Mouse (Mus musculus) MEL (cell line): ENCODE measurements around the gene Epb41. TPM values are rescaled to one million over a fixed set of nuclear protein-coding genes. Genes with fewer than 3 reads are reported as not detected.

Experiments used
- DNase-seq: peaks from one replicate; pipeline ENCODE4 v3.0.0; 2011; ENCODE audit warnings: low read depth, low spot score
- H3K27ac ChIP-seq: 2 replicates; pipeline ENCODE4 v1.5.1; 2012; ENCODE audit warnings: low read depth, mild to moderate bottlenecking, control low read depth, low read length, moderate library complexity; ENCODE audit not compliant: control insufficient read depth
- H3K27me3 ChIP-seq, 2 experiments: fragments of 150-350 bp in 1 of 2; sonication (generic) in 1 of 2; 2 replicates each; pipeline ENCODE4 v1.6.1; 2012; ENCODE audit warnings: low read length in 2 of 2, mild to moderate bottlenecking in 2 of 2, improper control_type of control experiment in 1 of 2, moderate library complexity in 1 of 2; ENCODE audit not compliant: insufficient read depth in 2 of 2, control insufficient read depth in 1 of 2
- H3K36me3 ChIP-seq, 2 experiments: 2 replicates each; pipeline ENCODE4 v1.6.1; 2012 to 2014; ENCODE audit warnings: low read length in 2 of 2, improper control_type of control experiment in 1 of 2, inconsistent platforms in 1 of 2, mild to moderate bottlenecking in 1 of 2; ENCODE audit not compliant: insufficient read depth in 2 of 2, control insufficient read depth in 1 of 2
- H3K4me1 ChIP-seq, 2 experiments: fragments of 150-350 bp in 1 of 2; sonication (generic) in 1 of 2; 2 replicates each; pipeline ENCODE4 v1.6.1; 2012; ENCODE audit warnings: low read length in 2 of 2, improper control_type of control experiment in 1 of 2, mild to moderate bottlenecking in 1 of 2; ENCODE audit not compliant: insufficient read depth in 2 of 2, control insufficient read depth in 1 of 2
- H3K4me3 ChIP-seq, 2 experiments: fragments of 150-350 bp in 1 of 2; sonication (generic) in 1 of 2; 2 replicates each; pipeline ENCODE4 v1.5.1; 2012; ENCODE audit warnings: low read depth in 2 of 2, low read length in 2 of 2, mild to moderate bottlenecking in 2 of 2, moderate library complexity in 2 of 2, control low read depth in 1 of 2, improper control_type of control experiment in 1 of 2; ENCODE audit not compliant: control insufficient read depth in 1 of 2, insufficient read depth in 1 of 2
- H3K79me2 ChIP-seq: 2 replicates; pipeline ENCODE4 v1.6.1; 2012; ENCODE audit warnings: mild to moderate bottlenecking, low read length, moderate library complexity; ENCODE audit not compliant: control insufficient read depth, poor library complexity, insufficient read depth
- H3K9ac ChIP-seq: 2 replicates; pipeline ENCODE4 v1.6.1; 2012; ENCODE audit warnings: low read depth, mild to moderate bottlenecking, control low read depth, low read length, moderate library complexity; ENCODE audit not compliant: control insufficient read depth, poor library complexity, severe bottlenecking
- H3K9me3 ChIP-seq: fragments of 150-350 bp; sonication (generic); replicated peaks from 2 replicates; pipeline ENCODE4 v1.6.1; 2012; ENCODE audit warnings: mild to moderate bottlenecking, low read length, improper control_type of control experiment, moderate library complexity; ENCODE audit not compliant: insufficient read depth
- BHLHE40 ChIP-seq: IDR thresholded peaks from 2 replicates; pipeline ENCODE4 v1.6.1; 2012; ENCODE audit warnings: low read depth, mild to moderate bottlenecking, inconsistent platforms, low read length, improper control_type of control experiment, borderline replicate concordance
- CTCF ChIP-seq, 3 experiments: IDR thresholded peaks in 2 of 3; conservative IDR thresholded peaks in 1 of 3; 2 replicates each; pipeline ENCODE4 v1.5.1; 2011 to 2012; ENCODE audit warnings: low read length in 3 of 3, low read depth in 2 of 3, mild to moderate bottlenecking in 2 of 3, improper control_type of control experiment in 1 of 3, inconsistent platforms in 1 of 3, mixed read lengths in 1 of 3, moderate library complexity in 1 of 3; ENCODE audit not compliant: control insufficient read depth in 1 of 3, insufficient read depth in 1 of 3, poor library complexity in 1 of 3, severe bottlenecking in 1 of 3
- E2F4 ChIP-seq: IDR thresholded peaks from 2 replicates; pipeline ENCODE4 v1.6.1; 2011; ENCODE audit warnings: low read depth, low read length, improper control_type of control experiment, borderline replicate concordance
- EP300 ChIP-seq, 2 experiments: IDR thresholded peaks; 2 replicates each; pipeline ENCODE4 v1.6.1; 2011; ENCODE audit warnings: improper control_type of control experiment in 2 of 2, low read length in 2 of 2, low read depth in 1 of 2, mild to moderate bottlenecking in 1 of 2
- GABPA ChIP-seq: IDR thresholded peaks from 2 replicates; pipeline ENCODE4 v1.6.1; 2012; ENCODE audit warnings: low read depth, mild to moderate bottlenecking, inconsistent platforms, low read length, improper control_type of control experiment, moderate library complexity
- JUND ChIP-seq: IDR thresholded peaks from 2 replicates; pipeline ENCODE4 v1.6.1; 2011; ENCODE audit warnings: low read depth, mild to moderate bottlenecking, improper control_type of control experiment, low read length
- MAFK ChIP-seq: IDR thresholded peaks from 2 replicates; pipeline ENCODE4 v1.6.1; 2011; ENCODE audit warnings: low read depth, mild to moderate bottlenecking, low read length, improper control_type of control experiment, borderline replicate concordance
- NELFE ChIP-seq: IDR thresholded peaks from 2 replicates; pipeline ENCODE4 v1.6.1; 2011; ENCODE audit warnings: low read depth, low read length, improper control_type of control experiment
- POLR2A ChIP-seq, 2 experiments: IDR thresholded peaks; 2 replicates each; pipeline ENCODE4 v1.6.1; 2011 to 2012; ENCODE audit warnings: low read length in 2 of 2, mild to moderate bottlenecking in 2 of 2, control low read depth in 1 of 2, improper control_type of control experiment in 1 of 2, low read depth in 1 of 2, moderate library complexity in 1 of 2; ENCODE audit not compliant: control insufficient read depth in 1 of 2, insufficient read depth in 1 of 2, poor library complexity in 1 of 2
- POLR2AphosphoS2 ChIP-seq: IDR thresholded peaks from 2 replicates; pipeline ENCODE4 v1.6.1; 2011; ENCODE audit warnings: low read length, improper control_type of control experiment
- RCOR1 ChIP-seq: IDR thresholded peaks from 2 replicates; pipeline ENCODE4 v1.6.1; 2012; ENCODE audit warnings: low read depth, mild to moderate bottlenecking, inconsistent platforms, low read length, improper control_type of control experiment
- SMC3 ChIP-seq: IDR thresholded peaks from 2 replicates; pipeline ENCODE4 v1.6.1; 2011; ENCODE audit warnings: low read depth, low read length, improper control_type of control experiment
- TCF12 ChIP-seq: IDR thresholded peaks from 2 replicates; pipeline ENCODE4 v1.6.1; 2014; ENCODE audit warnings: low read depth, mild to moderate bottlenecking, inconsistent platforms, low read length, improper control_type of control experiment, moderate library complexity
- UBTF ChIP-seq: IDR thresholded peaks from 2 replicates; pipeline ENCODE4 v1.6.1; 2012; ENCODE audit warnings: low read depth, mild to moderate bottlenecking, inconsistent platforms, low read length, improper control_type of control experiment, moderate library complexity, borderline replicate concordance; ENCODE audit not compliant: insufficient read depth
- ZC3H11A ChIP-seq: IDR thresholded peaks from 2 replicates; pipeline ENCODE4 v1.6.1; 2012; ENCODE audit warnings: low read depth, mild to moderate bottlenecking, inconsistent platforms, low read length, improper control_type of control experiment
- ZKSCAN1 ChIP-seq: IDR thresholded peaks from 2 replicates; pipeline ENCODE4 v1.6.1; 2012; ENCODE audit warnings: low read depth, mild to moderate bottlenecking, inconsistent platforms, low read length, improper control_type of control experiment, moderate library complexity
- ZMIZ1 ChIP-seq: IDR thresholded peaks from 2 replicates; pipeline ENCODE4 v1.6.1; 2012; ENCODE audit warnings: low read depth, mild to moderate bottlenecking, inconsistent platforms, low read length, improper control_type of control experiment, moderate library complexity
- polyA plus RNA-seq, 2 experiments: library from polyadenylated mRNA; stranded (reverse) in 1 of 2; unstranded in 1 of 2; fragments of >175 nt in 1 of 2; fragments of >200 nt in 1 of 2; gene quantifications; 2 replicates each; pipeline versions ENCODE4 v1.2.1 to v1.2.4; 2012; ENCODE audit warnings: low replicate concordance in 2 of 2, low read depth in 1 of 2; ENCODE audit not compliant: insufficient read length in 2 of 2, insufficient read depth in 1 of 2, missing spikeins in 1 of 2
- total RNA-seq: library from RNA; depleted of rRNA; stranded (reverse); fragments of 300-350 nt; gene quantifications from 2 replicates; pipeline ENCODE4 v1.2.3, GENCODE M21; 2012

Gene Epb41
- total and polyA plus RNA-seq, 3 experiments: 36.5 to 115 (median 44.3) TPM

GRCm38 (mm10) chr4:131996985-131997384, 78.1 kb downstream of the Epb41 start:
- H3K36me3 ChIP-seq: peaks cover 0 to 6% of the 10 kb centered on the region in 2 experiments; a peak in 2 of 4 replicates
- H3K27me3 ChIP-seq: no peaks in the 10 kb centered on the region
- peak; percentile 21; the same call in 1 of the 2 replicates for TF ChIP-seq SMC3
- no peak for TF ChIP-seq EP300 (IDR thresholded peaks at IDR 0.05; ENCODE audit: low read depth in 1 of 2, low read length in 2 of 2)
- peak; percentile 45 to 68 (median 52); a peak in 5 of 6 replicates for TF ChIP-seq CTCF (IDR thresholded peaks at IDR 0.05 in 2 of 3, conservative IDR thresholded peaks at IDR 0.05 in 1 of 3; ENCODE audit: control insufficient read depth in 1 of 3, insufficient read depth in 1 of 3, low read depth in 2 of 3, low read length in 3 of 3, poor library complexity in 1 of 3, severe bottlenecking in 1 of 3)
- TF ChIP-seq, all 39 proteins: peak for 2
- Histone ChIP-seq H3K9ac (no peak overlapping the region), H3K4me3 (no peak overlapping the region), H3K27ac (no peak overlapping the region), H3K4me1 (no peaks in the 10 kb centered on the region), H3K9me3 (no peaks in the 10 kb centered on the region), H3K79me2 (no peaks in the 10 kb centered on the region)
- DNase-seq: peak; percentile 12

GRCm38 (mm10) chr4:131993792-131994191, 81.3 kb downstream of the Epb41 start:
- no peak overlapping the region for H3K9ac ChIP-seq
- no peak for TF ChIP-seq ZKSCAN1
- no peak for TF ChIP-seq BHLHE40
- TF ChIP-seq CTCF (IDR thresholded peaks at IDR 0.05 in 2 of 3, conservative IDR thresholded peaks at IDR 0.05 in 1 of 3; ENCODE audit: control insufficient read depth in 1 of 3, insufficient read depth in 1 of 3, low read depth in 2 of 3, low read length in 3 of 3, poor library complexity in 1 of 3, severe bottlenecking in 1 of 3): no peak
- TF ChIP-seq POLR2AphosphoS2: no peak
- TF ChIP-seq E2F4: no peak
- TF ChIP-seq MAFK: no peak
- no peak for TF ChIP-seq GABPA
- no peak for TF ChIP-seq JUND
- no peak for TF ChIP-seq POLR2A (IDR thresholded peaks at IDR 0.05; ENCODE audit: control insufficient read depth in 1 of 2, insufficient read depth in 1 of 2, low read depth in 1 of 2, low read length in 2 of 2, poor library complexity in 1 of 2)
- TF ChIP-seq NELFE: no peak
- TF ChIP-seq SMC3: no peak
- TF ChIP-seq ZMIZ1: no peak
- TF ChIP-seq RCOR1: no peak
- no peak for TF ChIP-seq UBTF
- TF ChIP-seq ZC3H11A: no peak
- no peak for TF ChIP-seq TCF12
- H3K9me3 ChIP-seq: no peaks in the 10 kb centered on the region
- no peaks in the 10 kb centered on the region for H3K27me3 ChIP-seq
- no peaks in the 10 kb centered on the region for H3K4me1 ChIP-seq
- H3K4me3 ChIP-seq: no peak overlapping the region
- H3K79me2 ChIP-seq: no peaks in the 10 kb centered on the region
- H3K27ac ChIP-seq: no peak overlapping the region
- DNase-seq: no peak
- H3K36me3 ChIP-seq: peaks cover 0 to 16% of the 10 kb centered on the region in 2 experiments; a peak in 2 of 4 replicates
